Mouse (Mus musculus) activated CD4-positive, CD25-positive, alpha-beta regulatory T cell (primary cell): ENCODE results near the gene Asl. TPM values are rescaled to one million over a fixed set of nuclear protein-coding genes. Genes with fewer than 3 reads are reported as not detected.

ENCODE experiments used
- polyA plus RNA-seq, 2 experiments: library from polyadenylated mRNA; unstranded; fragments of 100-300 nt; shearing (Covaris generic); gene quantifications; one replicate each; pipeline ENCODE4 v1.2.1; 2017

Gene Asl
- polyA plus RNA-seq = 10 to 100 TPM; 70.2 to 74.9 TPM

GRCm38 (mm10) chr5:130029142-130029897 lies at the start of gene Asl, which contains the start of gene Crcp:
Asl (minus strand) TSS chr5:130029247.
Crcp (plus strand) TSS chr5:130029290.

DNA sequence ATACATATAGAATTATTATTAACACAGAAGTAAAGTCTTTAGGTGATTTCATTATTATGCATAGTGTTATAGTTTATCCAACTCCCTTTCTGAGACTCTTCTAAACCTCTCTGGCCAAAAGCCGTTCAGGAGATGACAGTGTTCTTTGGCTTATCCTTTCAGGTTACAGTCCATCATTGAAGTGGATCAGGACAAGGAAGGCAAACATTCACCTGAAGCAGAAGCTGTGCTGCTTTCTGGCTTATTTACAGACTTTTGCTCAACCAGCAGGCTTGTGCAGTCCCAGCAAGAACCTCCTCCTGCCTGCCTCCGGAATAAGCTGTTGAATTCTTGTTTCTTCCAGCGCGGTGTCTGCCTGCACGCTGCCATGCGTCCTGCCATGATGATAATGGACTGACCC lies 44.0 kb upstream of the Asl start, which contains the start of gene Tpst1:
TSS of gene Tpst1 (plus strand) at position 301 of the 400 bp plus-strand sequence.

DNA sequence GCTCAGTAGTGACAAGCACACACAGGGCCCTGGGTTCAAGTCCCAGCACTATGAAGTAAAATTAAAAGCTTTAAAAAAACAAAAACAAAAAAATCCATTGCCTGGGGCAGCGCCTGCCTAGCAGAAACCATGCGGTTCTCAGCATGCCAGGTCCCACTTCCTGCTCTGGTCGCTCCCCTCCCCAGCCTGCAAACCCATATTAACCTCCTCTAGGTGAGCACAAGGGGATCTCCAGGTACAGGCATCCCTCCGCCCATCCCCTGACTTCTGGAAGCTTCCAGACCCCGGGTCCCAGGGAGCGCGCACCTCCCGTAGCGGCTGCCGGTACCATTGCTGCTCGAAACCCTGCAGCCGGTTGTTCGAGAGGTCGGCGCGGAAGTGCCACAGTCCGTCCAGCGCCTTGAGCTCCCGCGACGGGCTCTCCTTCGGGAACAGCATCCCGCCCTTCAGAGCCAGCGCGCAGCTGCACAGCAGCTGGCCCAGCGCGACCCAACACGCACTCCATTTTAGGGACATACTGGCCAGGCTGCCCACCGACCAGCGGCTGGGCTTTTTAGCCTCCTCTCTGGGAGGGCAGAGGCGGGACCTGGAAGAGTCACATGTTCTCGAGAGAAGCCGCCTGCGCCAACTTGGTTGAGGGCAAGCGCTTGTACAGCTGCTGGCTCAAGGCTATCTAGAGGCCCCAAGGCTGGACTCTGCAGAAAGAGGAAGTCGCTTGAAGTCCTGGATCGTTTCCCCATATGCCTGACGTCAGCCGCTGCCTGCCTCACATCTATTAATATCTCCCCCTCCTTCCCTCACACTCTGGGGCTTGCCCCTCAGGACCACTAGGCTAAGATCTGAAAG lies 26.5 kb downstream of the Asl start, which contains the start of gene Gusb:
TSS of gene Gusb (minus strand) at position 749 of the 846 bp plus-strand sequence.

Other genes starting within 250 kb of the Asl start
- 10 to 100 TPM; 78.7 to 83.7 TPM for gene Psph, start 241.8 kb downstream of the Asl start, polyA plus RNA-seq
- gene Sumf2, start 182.3 kb downstream of the Asl start, polyA plus RNA-seq = 10 to 100 TPM; 16.9 to 17.5 TPM
- 100 to 1,000 TPM; 554 to 582 TPM for gene Chchd2, start 141.8 kb downstream of the Asl start, polyA plus RNA-seq
- 1 to 10 TPM in 1 of 2 experiments, under 1 TPM in 1; 0.63 to 3.4 TPM for gene Zbed5, start 133.5 kb downstream of the Asl start, polyA plus RNA-seq
- under 1 TPM; 0.16 to 0.22 TPM for gene Phkg1, start 130.7 kb downstream of the Asl start, polyA plus RNA-seq
- gene Nupr1l, start 120.7 kb downstream of the Asl start, polyA plus RNA-seq = under 1 TPM; 0.29 to 0.47 TPM
- 10 to 100 TPM; 11.7 to 14.8 TPM for gene Vkorc1l1, start 87.3 kb downstream of the Asl start, polyA plus RNA-seq
- 10 to 100 TPM; 50.3 to 50.8 TPM for gene Gusb, start 26.2 kb downstream of the Asl start, polyA plus RNA-seq
- 10 to 100 TPM; 41.4 to 45.8 TPM for gene Crcp, start within 50 bp of the Asl start, polyA plus RNA-seq
- gene Tpst1, start 44.1 kb upstream of the Asl start, polyA plus RNA-seq = 1 to 10 TPM; 7.5 to 9.6 TPM
- gene Kctd7, start 115.6 kb upstream of the Asl start, polyA plus RNA-seq = 1 to 10 TPM; 3.6 to 4.7 TPM
- 10 to 100 TPM; 23.2 to 38.0 TPM for gene Rabgef1, start 142.6 kb upstream of the Asl start, polyA plus RNA-seq
- gene Tmem248, start 187.8 kb upstream of the Asl start, polyA plus RNA-seq = 10 to 100 TPM; 51.7 to 61.8 TPM
- 10 to 100 TPM; 72.7 to 76.5 TPM for gene Sbds, start 226.3 kb upstream of the Asl start, polyA plus RNA-seq
- gene Tyw1, start 226.4 kb upstream of the Asl start, polyA plus RNA-seq = 10 to 100 TPM; 35.2 to 35.3 TPM